Mouse (Mus musculus): ENCODE measurements at regions not wholly inside any gene's neighbourhood (a gene's known extent, or its start where the extent isn't known, plus 50 kb on each side); places are given as distances from the start of the nearest gene placed in this dataset.

GRCm38 (mm10) chr2:124718985-124719384, 348.9 kb upstream of the Slc24a5 start:
- DNase-seq (ENCODE audit: low read depth) = no peak

GRCm38 (mm10) chr2:124719820-124720478, 348.0 kb upstream of the Slc24a5 start:
- DNase-seq (ENCODE audit: low read depth) = peak; percentile 18

GRCm38 (mm10) chr2:124720593-124721445, 347.1 kb upstream of the Slc24a5 start:
- no peak for DNase-seq (ENCODE audit: low read depth)

- no peak for DNase-seq (ENCODE audit: low read depth)
Observed at GRCm38 (mm10) chr2:124724171-124724570, 343.8 kb upstream of the Slc24a5 start.

- no peak for DNase-seq (ENCODE audit: low read depth)
Observed at GRCm38 (mm10) chr2:124724827-124725480, 343.0 kb upstream of the Slc24a5 start.

- DNase-seq (ENCODE audit: low read depth) = no peak
Observed at GRCm38 (mm10) chr2:124727979-124728378, 339.9 kb upstream of the Slc24a5 start.

- DNase-seq (ENCODE audit: low read depth) = no peak
Observed at GRCm38 (mm10) chr2:124732593-124732992, 335.3 kb upstream of the Slc24a5 start.

GRCm38 (mm10) chr2:124740848-124741247, 327.1 kb upstream of the Slc24a5 start:
- DNase-seq (ENCODE audit: low read depth) = no peak

- no peak for DNase-seq (ENCODE audit: low read depth)
Observed at GRCm38 (mm10) chr2:124742964-124743363, 325.0 kb upstream of the Slc24a5 start.

- DNase-seq (ENCODE audit: low read depth) = no peak
Observed at GRCm38 (mm10) chr2:124745045-124745444, 322.9 kb upstream of the Slc24a5 start.

GRCm38 (mm10) chr2:124747119-124747518, 320.8 kb upstream of the Slc24a5 start:
- no peak for DNase-seq (ENCODE audit: low read depth)

GRCm38 (mm10) chr2:124747627-124748026, 320.3 kb upstream of the Slc24a5 start:
- DNase-seq (ENCODE audit: low read depth) = no peak

GRCm38 (mm10) chr2:124751832-124752231, 316.1 kb upstream of the Slc24a5 start:
- DNase-seq (ENCODE audit: low read depth) = no peak

GRCm38 (mm10) chr2:124753717-124754116, 314.2 kb upstream of the Slc24a5 start:
- DNase-seq (ENCODE audit: low read depth) = no peak

GRCm38 (mm10) chr2:124755244-124755643, 312.7 kb upstream of the Slc24a5 start:
- DNase-seq (ENCODE audit: low read depth) = no peak

GRCm38 (mm10) chr2:124758992-124759391, 308.9 kb upstream of the Slc24a5 start:
- no peak for DNase-seq (ENCODE audit: low read depth)

GRCm38 (mm10) chr2:124763650-124764049, 304.3 kb upstream of the Slc24a5 start:
- DNase-seq (ENCODE audit: low read depth) = no peak

- no peak for DNase-seq (ENCODE audit: low read depth)
Observed at GRCm38 (mm10) chr2:124764186-124764910, 303.6 kb upstream of the Slc24a5 start.

GRCm38 (mm10) chr2:124769267-124769967, 298.5 kb upstream of the Slc24a5 start:
- DNase-seq (ENCODE audit: low read depth) = no peak

GRCm38 (mm10) chr2:124770028-124770427, 297.9 kb upstream of the Slc24a5 start:
- DNase-seq (ENCODE audit: low read depth) = no peak

GRCm38 (mm10) chr2:124772055-124772708, 295.7 kb upstream of the Slc24a5 start:
- no peak for DNase-seq (ENCODE audit: low read depth)
